Mouse (Mus musculus) liver, embryonic 13.5 days (tissue): Measurements from ENCODE around the gene Ldb3. TPM values are rescaled to one million over a fixed set of nuclear protein-coding genes. Genes with fewer than 3 reads are reported as not detected.

ENCODE experiments used
- ATAC-seq: fragments of 200-750 bp; cut with Nextera tagmentation; 2 replicates; pipeline ENCODE4 v1.8.0; 2017; ENCODE audit warnings: low read depth, mild to moderate bottlenecking, moderate number of reproducible peaks, moderate library complexity
- DNase-seq: peaks from one replicate; pipeline ENCODE4 v3.0.0; 2022
- H3K27ac ChIP-seq: fragments of 300-500 bp; sonication (generic); 2 replicates; pipeline ENCODE4 v1.5.1; 2015; ENCODE audit warnings: moderate library complexity, mild to moderate bottlenecking, inconsistent platforms
- H3K27me3 ChIP-seq: fragments of 300-500 bp; sonication (generic); 2 replicates; pipeline ENCODE4 v1.6.1; 2015; ENCODE audit warnings: mild to moderate bottlenecking, inconsistent platforms
- H3K36me3 ChIP-seq: fragments of 300-500 bp; sonication (generic); 2 replicates; pipeline ENCODE4 v1.6.1; 2015; ENCODE audit warnings: mild to moderate bottlenecking, inconsistent platforms
- H3K4me1 ChIP-seq: fragments of 300-500 bp; sonication (generic); replicated peaks from 2 replicates; pipeline ENCODE4 v1.6.1; 2015; ENCODE audit warnings: inconsistent platforms
- H3K4me2 ChIP-seq: fragments of 300-500 bp; sonication (generic); 2 replicates; pipeline ENCODE4 v1.6.1; 2015; ENCODE audit warnings: inconsistent platforms, mild to moderate bottlenecking, moderate library complexity
- H3K4me3 ChIP-seq: fragments of 300-500 bp; sonication (generic); replicated peaks from 2 replicates; pipeline ENCODE4 v1.5.1; 2015; ENCODE audit warnings: mild to moderate bottlenecking, inconsistent platforms
- H3K9ac ChIP-seq: fragments of 300-500 bp; sonication (generic); 2 replicates; pipeline ENCODE4 v1.6.1; 2015; ENCODE audit warnings: mild to moderate bottlenecking, inconsistent platforms
- H3K9me3 ChIP-seq: fragments of 300-500 bp; sonication (generic); replicated peaks from 2 replicates; pipeline ENCODE4 v1.6.1; 2016; ENCODE audit warnings: inconsistent platforms
- WGBS: fragments of 180-500 bp; shearing (Covaris S2); methylation state at CpG from one replicate; pipeline ENCODE4 v1.1.7; 2015; ENCODE audit not compliant: insufficient replicate concordance; 5-methylcytosine and 5-hydroxymethylcytosine counted together
- polyA plus RNA-seq: library from polyadenylated mRNA; unstranded; fragments of >200 nt; fragmentation: Nextera tagmentation; extraction: Ambion mirVana; gene quantifications from 2 replicates; pipeline ENCODE4 v1.2.1, GENCODE M21; 2015

Ldb3 gene
- polyA plus RNA-seq, 1 experiment from 2014 or later, result 0.54 TPM

DNA sequence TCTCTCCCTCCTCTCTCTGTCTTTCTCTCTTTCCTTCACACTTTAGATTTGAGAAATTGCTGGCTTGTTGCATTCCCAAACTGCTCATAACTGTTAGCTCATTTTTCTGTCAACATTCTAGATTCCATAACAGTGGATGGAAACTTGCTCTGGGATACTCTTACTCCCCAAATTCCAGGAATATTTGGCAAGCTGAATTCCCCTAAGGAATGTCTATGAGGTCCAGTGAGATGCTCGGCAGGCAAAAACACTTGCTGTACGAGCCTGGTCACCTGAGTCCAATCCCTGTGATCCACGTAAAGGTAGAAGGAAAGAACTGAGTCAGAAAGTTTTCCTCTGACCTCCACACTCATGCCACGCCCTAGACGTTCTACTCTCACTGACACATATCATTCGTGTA lies 55.9 kb downstream of the Ldb3 start:
- H3K9me3 ChIP-seq, result no peaks in the 10 kb centered on the region
- H3K36me3 ChIP-seq, result no peaks in the 10 kb centered on the region
- WGBS, result 66% methylated on average over 6 of the region's 6 CpGs
- H3K27ac ChIP-seq, result no peak overlapping the region
- H3K9ac ChIP-seq, result no peak overlapping the region
- ATAC-seq (no peak), DNase-seq (no peak)
- H3K4me2 ChIP-seq, result no peak overlapping the region
- no peaks in the 10 kb centered on the region for H3K4me1 ChIP-seq
- no peak overlapping the region for H3K4me3 ChIP-seq
- H3K27me3 ChIP-seq, result peaks cover 5% of the 10 kb centered on the region

DNA sequence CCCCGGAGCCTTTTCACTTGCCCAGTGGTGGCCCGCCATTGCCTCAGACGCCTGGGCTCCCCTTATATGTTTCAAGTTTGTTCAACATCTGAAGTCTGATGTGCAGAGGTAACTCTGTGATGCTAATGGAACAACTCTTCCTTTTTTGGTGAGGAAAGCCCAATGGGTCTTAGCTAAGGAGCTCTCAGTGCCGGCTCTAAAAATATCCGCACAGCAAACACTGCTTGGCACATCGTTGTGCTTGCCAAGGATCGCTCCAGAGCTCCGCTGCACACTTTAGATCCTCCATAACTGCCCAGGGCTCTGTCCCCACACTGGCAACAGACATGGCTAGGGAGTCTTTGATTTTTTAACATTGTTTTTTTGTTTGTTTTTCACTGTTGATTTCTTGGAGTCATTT lies 59.7 kb downstream of the Ldb3 start:
- WGBS, result 68% methylated on average over 8 of the region's 8 CpGs
- Histone ChIP-seq H3K4me3 (no peak overlapping the region), H3K4me1 (no peaks in the 10 kb centered on the region), H3K9me3 (no peaks in the 10 kb centered on the region), H3K9ac (no peak overlapping the region), H3K4me2 (no peak overlapping the region), H3K36me3 (no peaks in the 10 kb centered on the region), H3K27ac (no peak overlapping the region), H3K27me3 (peaks cover 5% of the 10 kb centered on the region)
- no peak for DNase-seq
- no peak for ATAC-seq

DNA sequence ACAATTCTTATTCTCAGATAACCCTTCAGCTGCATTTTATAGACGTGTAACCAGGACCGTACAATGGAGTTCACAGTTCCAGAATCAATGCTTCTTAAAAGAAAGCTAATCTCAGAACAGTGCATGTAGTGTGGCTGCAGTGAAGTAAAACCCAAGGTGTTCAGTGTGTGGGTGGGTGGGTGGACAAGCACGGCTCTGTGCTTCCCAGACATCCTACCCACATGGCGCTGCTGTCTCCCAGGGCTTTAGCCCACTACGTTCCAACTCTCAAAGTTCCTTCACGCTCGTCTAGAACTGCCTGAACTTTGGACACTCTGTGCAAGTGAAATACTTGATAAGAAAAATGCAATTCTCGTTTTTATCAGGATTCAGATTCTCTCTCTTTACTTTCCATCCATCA lies 65.8 kb downstream of the Ldb3 start, which contains the start of gene 9230112D13Rik:
9230112D13Rik (minus strand) TSS at position 101 of the 400 bp plus-strand sequence.
- Histone ChIP-seq H3K27me3 (no peaks in the 10 kb centered on the region), H3K4me3 (no peak within 1 kb of the TSS), H3K9me3 (no peaks in the 10 kb centered on the region), H3K4me1 (no peaks in the 10 kb centered on the region), H3K9ac (no peak within 1 kb of the TSS), H3K4me2 (no peak within 1 kb of the TSS), H3K36me3 (no peaks in the 10 kb centered on the region), H3K27ac (no peak within 1 kb of the TSS)
- 57% methylated on average over 8 of the region's 8 CpGs for WGBS
- DNase-seq (no peak), ATAC-seq (no peak)

DNA sequence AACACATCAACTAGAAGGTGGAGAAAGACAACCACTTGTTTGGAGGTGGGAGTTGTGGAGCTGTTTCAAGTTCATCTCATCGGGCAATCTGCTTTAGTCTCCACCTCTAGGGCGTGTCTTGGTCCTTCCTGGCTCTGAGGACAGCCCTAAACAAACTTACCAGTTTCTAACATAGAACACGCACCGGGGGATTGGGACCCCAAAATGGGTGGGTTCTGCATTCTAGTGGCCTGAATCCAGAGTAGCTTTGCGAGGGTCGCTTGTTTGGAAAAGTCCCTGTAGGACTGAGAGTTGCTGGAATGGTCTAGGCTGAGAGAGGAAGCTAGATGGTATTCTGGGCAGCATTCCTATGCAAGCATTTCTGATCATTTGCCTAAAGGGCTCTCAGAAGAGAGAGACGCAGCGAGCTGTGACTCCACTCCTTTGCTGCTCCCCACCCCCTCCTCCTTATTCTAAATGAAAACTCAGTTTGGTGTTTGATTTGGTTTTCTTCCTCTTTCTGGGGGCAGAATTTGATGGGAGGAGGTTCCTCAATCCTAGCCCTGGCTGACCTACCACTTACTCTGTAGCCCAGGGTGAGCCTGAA lies 70.4 kb downstream of the Ldb3 start:
- 50% methylated on average over 8 of the region's 8 CpGs for WGBS

DNA sequence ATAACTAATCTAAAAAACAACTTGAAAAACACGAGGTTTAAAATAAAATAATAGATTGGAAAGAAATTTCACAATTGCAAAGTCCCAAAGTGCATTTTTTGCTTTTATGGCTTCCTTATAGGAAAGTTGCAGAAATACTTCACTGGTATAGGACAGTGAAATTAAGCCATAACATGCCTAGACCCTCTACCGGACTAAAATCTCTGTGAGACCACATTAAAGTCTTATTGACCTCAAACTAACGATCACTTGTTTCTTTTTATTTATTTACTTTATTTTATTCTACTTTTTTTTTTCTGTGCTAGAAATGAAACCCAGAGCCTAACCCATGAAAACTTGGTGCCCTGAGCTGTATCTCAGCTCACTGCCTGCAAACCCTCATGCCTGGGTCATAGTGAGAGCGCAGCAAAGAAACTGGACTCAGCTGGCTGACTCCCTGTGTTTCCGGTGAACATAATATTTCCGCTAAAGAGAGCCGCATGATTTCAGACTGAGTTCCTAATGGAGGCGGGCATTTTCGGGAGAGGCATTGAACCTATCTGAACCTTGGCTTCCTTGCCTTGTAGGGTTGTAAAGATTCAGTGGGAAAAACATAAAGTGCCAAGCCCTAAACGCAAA lies 71.4 kb downstream of the Ldb3 start:
- 70% methylated on average over 10 of the region's 10 CpGs for WGBS
- no peak overlapping the region for H3K27ac ChIP-seq
- H3K9me3 ChIP-seq, result no peaks in the 10 kb centered on the region
- no peaks in the 10 kb centered on the region for H3K4me1 ChIP-seq
- no peak for DNase-seq
- no peak for ATAC-seq
- no peaks in the 10 kb centered on the region for H3K36me3 ChIP-seq
- H3K4me3 ChIP-seq, result no peak overlapping the region
- peaks cover 12% of the 10 kb centered on the region for H3K27me3 ChIP-seq
- H3K4me2 ChIP-seq, result no peak overlapping the region
- H3K9ac ChIP-seq, result no peak overlapping the region

More for the DNA sequence above, 70.4 kb downstream of the Ldb3 start:
- Histone ChIP-seq H3K4me2 (no peak overlapping the region), H3K27me3 (peaks cover 10% of the 10 kb centered on the region), H3K4me1 (no peaks in the 10 kb centered on the region), H3K4me3 (no peak overlapping the region), H3K27ac (no peak overlapping the region), H3K9ac (no peak overlapping the region), H3K9me3 (no peaks in the 10 kb centered on the region), H3K36me3 (no peaks in the 10 kb centered on the region)
- ATAC-seq (no peak), DNase-seq (no peak)

DNA sequence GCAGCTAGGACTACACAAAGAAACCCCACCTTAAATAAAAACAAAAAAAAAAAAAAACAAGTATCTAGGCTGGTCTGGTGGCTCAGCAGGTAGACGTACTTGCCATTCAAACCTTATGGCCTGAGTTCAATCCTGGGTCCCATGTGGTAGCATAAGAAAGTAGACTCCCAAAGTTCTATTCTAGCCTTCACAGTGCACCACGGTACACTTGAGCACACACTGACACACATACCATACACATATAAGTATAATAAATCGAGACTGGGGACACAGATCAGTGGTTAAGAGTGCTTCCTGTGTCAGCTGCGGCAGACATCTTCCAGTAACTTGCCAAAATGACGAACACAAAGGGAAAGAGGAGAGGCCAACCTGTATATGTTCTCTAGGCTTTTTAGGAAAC lies 72.6 kb downstream of the Ldb3 start:
- DNase-seq (no peak), ATAC-seq (no peak)
- Histone ChIP-seq H3K4me1 (no peaks in the 10 kb centered on the region), H3K4me3 (no peak overlapping the region), H3K9me3 (no peaks in the 10 kb centered on the region), H3K27ac (no peak overlapping the region), H3K9ac (no peak overlapping the region), H3K27me3 (peaks cover 12% of the 10 kb centered on the region), H3K36me3 (no peaks in the 10 kb centered on the region), H3K4me2 (no peak overlapping the region)
- WGBS, result 40% methylated on average over 5 of the region's 5 CpGs

DNA sequence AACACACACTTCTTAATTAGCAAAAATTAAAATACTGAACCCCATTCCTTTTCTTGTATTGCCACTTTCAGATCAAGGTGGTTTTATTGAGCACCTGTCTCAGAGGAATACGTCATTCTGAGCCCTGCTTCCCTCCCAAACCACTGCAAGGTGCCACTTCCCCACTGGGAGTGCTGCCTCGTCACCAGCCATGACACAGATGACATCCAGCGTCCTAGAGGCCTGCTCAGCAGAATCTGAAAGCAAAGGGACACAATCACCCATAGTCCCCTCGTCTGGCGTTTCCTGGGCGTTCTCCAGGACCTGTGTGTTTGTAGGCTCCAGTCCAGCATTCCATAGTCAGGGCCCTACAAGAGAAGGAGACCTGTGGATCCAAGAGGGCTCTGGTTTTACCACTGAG lies 74.4 kb downstream of the Ldb3 start:
- Histone ChIP-seq H3K27ac (no peak overlapping the region), H3K27me3 (peaks cover 16% of the 10 kb centered on the region), H3K4me1 (peaks cover 6% of the 10 kb centered on the region), H3K9me3 (no peaks in the 10 kb centered on the region), H3K36me3 (no peaks in the 10 kb centered on the region), H3K4me3 (no peak overlapping the region), H3K4me2 (no peak overlapping the region), H3K9ac (no peak overlapping the region)
- ATAC-seq (no peak), DNase-seq (no peak)
- WGBS, result 29% methylated on average over 6 of the region's 6 CpGs

DNA sequence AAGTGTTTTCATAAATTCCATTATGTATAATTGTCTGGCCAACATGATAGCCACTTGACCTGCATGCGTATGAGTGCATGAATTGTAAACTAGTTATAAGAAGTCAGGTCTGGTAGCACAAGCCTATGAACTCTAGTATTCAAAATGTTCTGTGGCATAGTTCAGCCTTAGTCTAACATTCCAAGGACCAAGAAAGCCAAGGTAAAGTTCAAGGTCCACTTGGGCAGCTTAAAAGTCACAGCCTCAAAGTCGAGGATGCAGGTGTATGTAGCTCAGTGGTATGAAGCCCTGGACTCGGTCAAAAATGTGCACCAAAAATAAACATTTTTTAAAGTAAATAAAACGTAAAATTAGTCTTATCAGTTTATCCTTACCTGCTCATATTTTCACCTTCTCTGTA lies 75.9 kb downstream of the Ldb3 start:
- no peaks in the 10 kb centered on the region for H3K9me3 ChIP-seq
- no peak overlapping the region for H3K9ac ChIP-seq
- DNase-seq (no peak), ATAC-seq (no peak)
- 61% methylated on average over 4 of the region's 4 CpGs for WGBS
- no peak overlapping the region for H3K4me2 ChIP-seq
- no peak overlapping the region for H3K4me3 ChIP-seq
- no peaks in the 10 kb centered on the region for H3K36me3 ChIP-seq
- H3K27me3 ChIP-seq, result peaks cover 16% of the 10 kb centered on the region
- no peak overlapping the region for H3K27ac ChIP-seq
- peaks cover 21% of the 10 kb centered on the region for H3K4me1 ChIP-seq

DNA sequence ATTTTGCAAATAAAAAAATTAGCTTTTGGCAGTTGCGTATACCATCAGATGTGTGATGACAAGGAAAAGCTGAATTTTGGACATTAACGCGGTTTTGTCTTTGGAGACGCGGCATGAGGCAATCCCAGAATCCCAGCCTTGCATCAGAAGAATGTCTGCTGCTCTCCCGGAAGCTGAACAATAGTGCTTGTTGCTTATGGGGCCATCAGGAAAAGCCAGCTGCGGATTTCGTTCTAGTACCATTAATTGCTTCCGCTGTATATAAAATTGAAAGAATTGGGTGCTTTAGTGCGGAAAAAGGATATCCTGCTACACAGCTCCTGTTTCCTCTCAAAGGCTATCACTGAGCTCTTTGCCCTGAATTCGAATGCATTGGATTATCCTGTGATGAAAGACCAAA lies 76.6 kb downstream of the Ldb3 start:
- no peak for ATAC-seq
- no peak overlapping the region for H3K4me3 ChIP-seq
- WGBS, result 31% methylated on average over 11 of the region's 11 CpGs
- no peak overlapping the region for H3K4me2 ChIP-seq
- H3K36me3 ChIP-seq, result no peaks in the 10 kb centered on the region
- H3K4me1 ChIP-seq, result peaks cover 21% of the 10 kb centered on the region
- H3K27ac ChIP-seq, result no peak overlapping the region
- peaks cover 16% of the 10 kb centered on the region for H3K27me3 ChIP-seq
- H3K9ac ChIP-seq, result no peak overlapping the region
- H3K9me3 ChIP-seq, result no peaks in the 10 kb centered on the region
- no peak for DNase-seq

DNA sequence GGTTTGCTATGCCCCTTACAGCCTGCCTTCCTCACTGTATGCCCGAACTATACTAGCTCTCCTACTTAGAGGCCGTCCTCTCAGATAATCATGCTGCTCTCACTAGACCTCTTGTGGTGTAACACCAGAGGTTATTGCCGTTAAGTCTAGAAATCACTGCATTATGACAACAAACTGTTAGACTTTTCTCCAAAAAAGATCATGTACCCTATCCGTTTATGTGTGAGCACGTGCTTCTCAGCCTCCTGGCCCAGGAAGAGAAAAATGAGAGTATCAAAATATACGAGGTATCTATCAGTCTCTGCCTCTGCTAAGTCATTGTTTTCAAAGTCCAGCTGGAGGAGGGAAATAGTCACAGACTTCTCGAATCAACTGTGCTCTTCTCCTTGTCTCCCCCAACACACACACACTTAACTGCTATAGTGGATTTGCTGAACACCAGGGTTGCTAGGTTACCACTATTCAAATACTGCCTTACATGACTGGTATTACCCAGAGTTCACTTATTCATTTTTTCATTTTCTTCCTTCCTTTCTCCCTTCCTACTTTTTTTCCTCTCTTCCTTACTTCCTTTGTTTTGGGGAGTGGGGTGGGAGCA lies 79.5 kb downstream of the Ldb3 start:
- DNase-seq, result no peak
- H3K9ac ChIP-seq, result no peak overlapping the region
- no peak for ATAC-seq

DNA sequence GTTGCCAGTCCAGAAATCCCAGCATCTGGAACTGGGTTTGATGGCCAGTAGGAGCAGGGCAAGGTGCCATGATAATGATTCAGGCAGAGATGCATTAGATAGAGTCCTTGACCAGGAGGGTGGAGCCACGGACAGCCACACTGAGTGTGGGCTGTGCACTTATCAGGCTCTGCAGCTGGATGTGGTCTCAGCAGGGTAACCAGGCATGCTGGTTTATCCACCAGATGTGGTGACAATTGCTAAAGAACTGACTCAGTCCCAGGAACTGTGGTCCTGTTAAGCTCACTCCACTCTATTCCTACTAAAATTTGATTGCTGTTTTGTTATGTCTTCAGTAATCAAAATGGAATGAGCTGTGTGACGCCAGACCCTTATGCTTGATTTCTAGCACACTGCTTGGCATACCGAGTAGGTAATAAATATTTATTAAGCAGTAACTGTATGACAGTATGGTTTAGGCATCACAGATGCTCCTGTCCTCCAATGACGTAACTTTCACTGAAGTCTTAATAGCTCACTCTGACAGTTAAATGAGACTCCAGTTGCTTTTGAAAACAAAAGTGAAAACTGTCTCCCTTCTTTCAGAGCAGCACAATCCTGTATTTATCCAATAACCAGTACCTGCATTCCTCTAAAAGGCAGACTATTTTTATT lies 80.2 kb downstream of the Ldb3 start:
- Histone ChIP-seq H3K4me1 (peaks cover 26% of the 10 kb centered on the region), H3K36me3 (no peaks in the 10 kb centered on the region), H3K4me2 (0 out of 2 replicates have a peak overlapping the region, but pooled peaks have one; percentile 0), H3K27me3 (peaks cover 38% of the 10 kb centered on the region), H3K9ac (no peak overlapping the region), H3K9me3 (no peaks in the 10 kb centered on the region), H3K4me3 (no peak overlapping the region), H3K27ac (no peak overlapping the region)
- 33% methylated on average over 4 of the region's 4 CpGs for WGBS
- peak; percentile 41 for DNase-seq
- ATAC-seq, result peak; percentile 86

More for the DNA sequence above, 79.5 kb downstream of the Ldb3 start:
- 23% methylated on average over 7 of the region's 7 CpGs for WGBS
- no peaks in the 10 kb centered on the region for H3K9me3 ChIP-seq
- no peak overlapping the region for H3K27ac ChIP-seq
- H3K4me3 ChIP-seq, result no peak overlapping the region
- no peak overlapping the region for H3K4me2 ChIP-seq
- peaks cover 33% of the 10 kb centered on the region for H3K27me3 ChIP-seq
- peaks cover 26% of the 10 kb centered on the region for H3K4me1 ChIP-seq
- H3K36me3 ChIP-seq, result no peaks in the 10 kb centered on the region
